Mouse (Mus musculus) testis, adult 2 months (tissue): Measurements from ENCODE around the gene Tmem107.

Experiments used
- CTCF ChIP-seq: fragments of 200-500 bp; IDR thresholded peaks from 2 replicates; pipeline ENCODE4 v1.5.1; 2012; ENCODE audit warnings: low read depth, mild to moderate bottlenecking, inconsistent platforms, low read length, moderate library complexity; ENCODE audit not compliant: control insufficient read depth, insufficient read depth, insufficient replicate concordance
- POLR2A ChIP-seq: fragments of 200-500 bp; IDR thresholded peaks from 2 replicates; pipeline ENCODE4 v1.6.1; 2012; ENCODE audit warnings: low read depth, mild to moderate bottlenecking, inconsistent platforms, low read length, moderate library complexity; ENCODE audit not compliant: control insufficient read depth

GRCm38 (mm10) chr11:69081613-69082012, 11.0 kb downstream of the Tmem107 start:
- TF ChIP-seq POLR2A, result no peak
- no peak for TF ChIP-seq CTCF
